Mouse (Mus musculus) v-Abl transformed pro-B cells (cell line): ENCODE results near the gene Capn1.

Source experiments
- in situ Hi-C, 2 experiments: fragments of 400-800 bp; cut with MboI; formaldehyde crosslinking; loops; one replicate each; pipeline ENCODE4 v1.15.1; 2025; ENCODE audit not compliant: unreplicated experiment in 2 of 2

The Capn1 gene

GRCm38 (mm10) chr19:6042293-6042692 is 26.6 kb upstream of the Capn1 start:
- in situ Hi-C loops, result loop anchor here in 1 of 2 experiments (10.0 kb wide), 1 partner anchor 293 kb away; the partner anchor contains the start of gene Men1

GRCm38 (mm10) chr19:6040002-6040401 is 24.3 kb upstream of the Capn1 start:
- in situ Hi-C loops, result loop anchor here in 1 of 2 experiments (10.0 kb wide), 1 partner anchor 295 kb away; the partner anchor contains the start of gene Men1

GRCm38 (mm10) chr19:6038326-6038725 is 22.6 kb upstream of the Capn1 start:
- in situ Hi-C loops, result loop anchor here (5.0 kb wide), 1 partner anchor 89 kb away; the partner anchor contains the start of gene Snx15 (in 2 of the 2)

- in situ Hi-C loops, result loop anchor here (5.0 kb wide), 1 partner anchor 90 kb away; the partner anchor contains the start of gene Snx15 (in 2 of the 2)
Observed at GRCm38 (mm10) chr19:6037695-6038094, 22.0 kb upstream of the Capn1 start.

GRCm38 (mm10) chr19:6035966-6036585 is 20.4 kb upstream of the Capn1 start:
- in situ Hi-C loops, result loop anchor here (5.0 kb wide), 1 partner anchor 91 kb away; the partner anchor contains the start of gene Snx15 (in 2 of the 2)

GRCm38 (mm10) chr19:6030520-6031280 is 15.0 kb upstream of the Capn1 start:
- in situ Hi-C loops, result no loop called here

- in situ Hi-C loops, result no loop called here
Observed at GRCm38 (mm10) chr19:6029426-6029825, 13.7 kb upstream of the Capn1 start.

- in situ Hi-C loops, result no loop called here
Observed at GRCm38 (mm10) chr19:6028991-6029390, 13.3 kb upstream of the Capn1 start.

GRCm38 (mm10) chr19:6023930-6024329 is 8.2 kb upstream of the Capn1 start:
- in situ Hi-C loops, result no loop called here

- in situ Hi-C loops, result no loop called here
Observed at GRCm38 (mm10) chr19:6023059-6023458, 7.4 kb upstream of the Capn1 start.

GRCm38 (mm10) chr19:6020276-6020675 is 4.6 kb upstream of the Capn1 start:
- in situ Hi-C loops, result no loop called here

GRCm38 (mm10) chr19:6018142-6019089 is 2.7 kb upstream of the Capn1 start:
- in situ Hi-C loops, result loop anchor here (5.0 kb wide), 3 partner anchors 51 to 96 kb away; partner anchors contain the start of genes Cdc42ep2 (in 1 of the 2) and Pola2 (in 1 of the 2)

- in situ Hi-C loops, result loop anchor here (5.0 kb wide), 3 partner anchors 49 to 94 kb away; partner anchors contain the start of genes Cdc42ep2 (in 1 of the 2) and Pola2 (in 1 of the 2)
Observed at GRCm38 (mm10) chr19:6016532-6016931, 835 bp upstream of the Capn1 start.

- in situ Hi-C loops, result loop anchor here (5.0 kb wide), 3 partner anchors 48 to 93 kb away; partner anchors contain the start of genes Cdc42ep2 (in 1 of the 2) and Pola2 (in 1 of the 2)
Observed at GRCm38 (mm10) chr19:6014991-6015510, 646 bp downstream of the Capn1 start.

GRCm38 (mm10) chr19:6013691-6014090 is 2.0 kb downstream of the Capn1 start:
- in situ Hi-C loops, result no loop called here

- in situ Hi-C loops, result no loop called here
Observed at GRCm38 (mm10) chr19:6009137-6009536, 6.6 kb downstream of the Capn1 start.

GRCm38 (mm10) chr19:6007013-6007412 is 8.7 kb downstream of the Capn1 start:
- in situ Hi-C loops, result no loop called here

- in situ Hi-C loops, result no loop called here
Observed at GRCm38 (mm10) chr19:6005541-6005940, 10.2 kb downstream of the Capn1 start.

- in situ Hi-C loops, result no loop called here
Observed at GRCm38 (mm10) chr19:5999969-6000368, 15.7 kb downstream of the Capn1 start.

- in situ Hi-C loops, result no loop called here
Observed at GRCm38 (mm10) chr19:5998180-5998579, 17.5 kb downstream of the Capn1 start.
